Mouse (Mus musculus) cerebellum, adult 2 months (tissue): Measurements from ENCODE around the gene Ndufa11.

Source experiments
- CTCF ChIP-seq: fragments of 200-500 bp; IDR thresholded peaks from 2 replicates; pipeline ENCODE4 v1.5.1; 2011; ENCODE audit warnings: low read depth, mild to moderate bottlenecking, control low read depth, low read length, moderate library complexity, borderline replicate concordance; ENCODE audit not compliant: insufficient read depth
- POLR2A ChIP-seq: fragments of 200-500 bp; IDR thresholded peaks from 2 replicates; pipeline ENCODE4 v1.6.1; 2011; ENCODE audit warnings: low read length, control low read depth, borderline replicate concordance; ENCODE audit not compliant: insufficient read depth

DNA sequence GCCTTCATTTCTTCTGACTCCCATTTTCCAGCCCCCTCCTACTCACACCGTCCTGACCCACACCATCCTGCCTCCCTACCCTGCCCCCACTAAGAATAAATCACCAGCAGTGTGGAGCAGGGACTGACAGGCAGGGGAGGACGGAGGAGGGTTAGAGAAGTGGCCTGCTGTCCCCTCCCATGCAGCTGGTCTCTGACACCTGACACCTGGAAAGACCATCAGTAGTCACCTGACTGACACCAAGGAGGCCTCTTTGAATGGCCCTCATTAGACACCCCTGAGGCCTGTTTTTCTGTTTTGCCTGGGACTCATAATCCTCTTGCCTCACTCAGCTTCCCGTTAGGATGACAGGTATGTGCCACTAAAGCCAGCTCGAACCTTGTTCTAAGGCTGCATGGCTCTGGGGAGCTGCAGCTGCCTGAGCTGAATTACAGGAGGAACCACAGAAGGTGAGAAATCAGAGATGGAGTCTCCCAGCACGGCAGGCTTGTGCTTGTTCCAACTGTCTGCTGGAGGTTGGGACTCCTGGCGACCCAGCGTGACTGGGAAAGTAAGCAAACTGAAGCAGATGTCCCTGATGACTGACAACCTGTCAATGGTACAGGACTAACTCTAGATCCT, 9.6 kb downstream of the Ndufa11 start:
- TF ChIP-seq CTCF (no peak), POLR2A (no peak)
